Mouse (Mus musculus): ENCODE data around the gene Spats2. TPM values are rescaled to one million over a fixed set of nuclear protein-coding genes. Genes with fewer than 3 reads are reported as not detected.
"Not testable (repeated sequence)": the region's sequence is repeated elsewhere in the genome, so short reads cannot be mapped to it uniquely, and the experiment has no call there.

Spats2 gene
- total RNA-seq, 2 experiments from 2014 or later, result 15.3 to 17.7 TPM

- DNase-seq, result peak; percentile 73 to 83
These were observed 98.6 kb downstream of the Spats2 start, which contains the start of gene Kcnh3 for GRCm38 (mm10) chr15:99224208-99224911. TSS of gene Kcnh3 (plus strand) at chr15:99224861.

GRCm38 (mm10) chr15:99225081-99225810, 99.5 kb downstream of the Spats2 start:
- DNase-seq, result peak; percentile 32 to 35

DNA sequence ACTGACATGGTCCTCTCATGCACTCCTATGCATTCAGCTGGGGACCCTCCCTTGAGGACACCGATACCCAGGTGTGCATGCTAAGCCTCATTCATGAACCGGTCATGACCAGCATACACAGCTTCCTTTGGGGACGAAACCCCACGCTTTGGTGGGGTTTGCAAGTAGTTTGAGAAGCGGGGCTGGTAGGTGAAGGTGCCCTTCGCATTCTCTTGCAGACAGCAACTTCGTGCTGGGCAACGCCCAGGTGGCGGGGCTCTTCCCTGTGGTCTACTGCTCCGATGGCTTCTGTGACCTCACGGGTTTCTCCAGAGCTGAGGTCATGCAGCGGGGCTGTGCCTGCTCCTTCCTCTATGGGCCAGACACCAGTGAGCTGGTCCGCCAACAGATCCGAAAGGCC, 100.4 kb downstream of the Spats2 start:
- DNase-seq, result no peak

DNA sequence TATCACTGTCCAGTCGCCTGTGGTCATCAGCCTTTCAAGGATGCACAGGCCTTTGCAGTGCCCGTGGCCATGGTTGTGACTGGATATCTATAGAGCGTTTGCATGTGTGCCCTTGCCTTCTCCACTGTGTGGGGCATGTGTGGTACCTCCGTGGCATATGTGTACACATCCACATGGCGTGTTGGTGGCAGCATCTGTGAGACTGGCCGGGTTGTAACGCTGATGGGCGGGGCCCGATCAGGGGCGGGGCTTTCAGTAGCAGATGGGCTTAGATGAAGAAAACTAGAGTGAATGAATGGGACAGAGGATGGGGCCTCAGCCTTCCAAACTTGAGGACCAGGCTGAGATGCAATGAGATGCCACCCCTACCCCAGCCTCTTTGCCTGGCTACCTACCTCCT, 106.3 kb downstream of the Spats2 start:
- no peak for DNase-seq

DNA sequence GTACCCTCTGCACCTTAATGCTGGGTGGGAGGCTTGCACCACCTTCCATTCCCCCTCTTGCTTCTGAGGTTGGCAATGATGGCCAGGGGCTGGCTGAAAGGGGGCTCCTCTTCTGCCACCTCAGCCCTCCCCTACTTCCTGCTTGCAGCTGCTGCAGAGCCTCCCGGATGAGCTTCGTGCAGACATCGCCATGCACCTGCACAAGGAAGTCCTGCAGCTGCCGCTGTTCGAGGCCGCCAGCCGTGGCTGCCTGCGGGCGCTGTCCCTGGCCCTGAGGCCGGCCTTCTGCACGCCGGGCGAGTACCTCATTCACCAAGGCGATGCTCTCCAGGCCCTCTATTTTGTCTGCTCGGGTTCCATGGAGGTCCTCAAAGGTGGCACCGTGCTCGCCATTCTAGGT, 108.0 kb downstream of the Spats2 start:
- no peak for DNase-seq

GRCm38 (mm10) chr15:99234326-99235010, 108.8 kb downstream of the Spats2 start:
- no peak for DNase-seq

- no peak for DNase-seq
These were observed 112.3 kb downstream of the Spats2 start for GRCm38 (mm10) chr15:99238006-99238405.

- no peak for DNase-seq
These were observed 114.4 kb downstream of the Spats2 start for GRCm38 (mm10) chr15:99240129-99240528.

DNA sequence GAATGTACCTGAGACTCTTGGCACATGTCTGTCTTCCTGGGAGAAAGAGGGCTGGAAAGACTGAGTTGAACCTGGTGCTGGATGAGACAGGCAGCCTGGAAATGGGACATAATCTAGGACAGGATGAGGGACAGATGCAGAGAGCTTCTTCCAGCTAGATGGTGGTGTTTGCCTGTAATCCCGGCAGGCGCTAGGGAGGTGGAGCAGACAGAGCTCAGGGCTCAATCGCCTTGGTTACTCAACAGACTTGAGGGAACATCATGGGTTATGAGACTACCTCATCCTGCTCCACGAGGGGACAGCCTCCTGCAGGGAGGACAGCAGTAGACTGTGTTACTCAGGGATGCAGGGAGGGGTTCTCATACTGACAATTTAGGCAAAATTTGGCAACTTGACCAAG, 115.5 kb downstream of the Spats2 start:
- DNase-seq, result peak in 1 of 2 experiments; percentile 27

GRCm38 (mm10) chr15:99242045-99242444, 116.3 kb downstream of the Spats2 start:
- DNase-seq, result no peak

GRCm38 (mm10) chr15:99246736-99247135, 121.0 kb downstream of the Spats2 start:
- DNase-seq, result not testable (repeated sequence)

GRCm38 (mm10) chr15:99248972-99249371, 123.3 kb downstream of the Spats2 start:
- no peak for DNase-seq

DNA sequence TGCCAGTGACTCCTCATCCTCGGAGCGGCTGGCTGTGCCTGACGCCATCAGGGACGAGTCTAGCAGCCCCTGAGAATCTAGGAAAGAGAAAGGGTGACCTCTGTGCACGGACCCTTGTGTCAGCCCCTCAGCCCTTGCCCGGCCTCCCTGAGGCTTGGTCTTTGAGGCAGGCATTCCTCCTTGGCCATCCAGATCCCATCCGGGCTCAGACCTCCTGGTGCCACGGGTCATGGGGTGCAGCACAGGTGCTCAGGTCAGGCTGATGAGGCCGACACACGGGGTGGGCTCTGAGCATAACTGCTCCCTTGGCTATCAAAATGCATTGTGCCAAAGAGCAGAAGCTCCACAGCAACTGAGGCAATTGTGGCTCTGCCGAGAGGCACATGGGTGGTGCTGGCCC, 124.2 kb downstream of the Spats2 start:
- no peak for DNase-seq

- peak; percentile 27 to 34 for DNase-seq
These were observed 125.4 kb downstream of the Spats2 start for GRCm38 (mm10) chr15:99251111-99251510.

GRCm38 (mm10) chr15:99251626-99252380, 126.1 kb downstream of the Spats2 start, which contains the start of gene Mcrs1:
TSS of gene Mcrs1 (minus strand) at chr15:99251961.
- peak; percentile 96 to 97 for DNase-seq

DNA sequence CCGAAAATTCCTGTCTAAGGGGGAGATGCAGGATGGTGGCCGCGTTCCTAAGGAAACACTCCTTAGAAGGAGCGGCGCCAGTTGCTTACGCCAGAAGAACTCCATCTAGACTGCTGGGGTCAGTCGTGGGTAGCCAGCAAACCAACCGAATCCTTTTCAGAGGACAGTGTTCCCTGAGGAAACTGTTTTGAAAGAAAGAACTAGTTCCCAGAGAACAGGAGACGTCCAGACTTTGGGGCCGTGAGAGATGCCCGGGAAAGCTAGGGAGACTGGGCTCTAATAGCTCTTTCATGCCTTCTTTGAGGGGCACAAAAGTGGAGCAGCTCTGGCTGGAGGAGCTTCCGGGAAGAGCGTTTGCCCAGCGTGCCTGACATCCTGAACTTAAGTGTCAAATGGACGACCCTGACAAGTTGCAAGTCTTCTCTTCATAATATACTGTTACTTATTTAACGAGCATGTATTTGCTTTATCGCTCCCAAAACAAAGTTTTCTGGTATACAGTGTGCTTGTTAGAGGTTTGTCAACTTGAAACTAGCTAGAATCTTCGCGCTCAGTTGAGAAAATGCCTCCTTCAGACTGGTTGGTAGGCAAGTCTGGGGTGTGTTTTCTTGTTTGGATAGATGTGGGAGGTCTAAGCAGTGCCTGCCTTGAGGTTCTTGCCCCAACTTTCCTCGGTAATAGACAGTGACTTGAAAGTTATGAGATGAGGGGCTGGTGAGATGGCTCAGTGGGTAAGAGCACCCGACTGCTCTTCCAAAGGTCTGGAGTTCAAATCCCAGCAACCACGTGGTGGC, 126.9 kb downstream of the Spats2 start:
- no peak for DNase-seq

- DNase-seq, result not testable (repeated sequence)
These were observed 127.4 kb downstream of the Spats2 start for GRCm38 (mm10) chr15:99253175-99253479.

GRCm38 (mm10) chr15:99253772-99254171, 128.1 kb downstream of the Spats2 start:
- no peak for DNase-seq

DNA sequence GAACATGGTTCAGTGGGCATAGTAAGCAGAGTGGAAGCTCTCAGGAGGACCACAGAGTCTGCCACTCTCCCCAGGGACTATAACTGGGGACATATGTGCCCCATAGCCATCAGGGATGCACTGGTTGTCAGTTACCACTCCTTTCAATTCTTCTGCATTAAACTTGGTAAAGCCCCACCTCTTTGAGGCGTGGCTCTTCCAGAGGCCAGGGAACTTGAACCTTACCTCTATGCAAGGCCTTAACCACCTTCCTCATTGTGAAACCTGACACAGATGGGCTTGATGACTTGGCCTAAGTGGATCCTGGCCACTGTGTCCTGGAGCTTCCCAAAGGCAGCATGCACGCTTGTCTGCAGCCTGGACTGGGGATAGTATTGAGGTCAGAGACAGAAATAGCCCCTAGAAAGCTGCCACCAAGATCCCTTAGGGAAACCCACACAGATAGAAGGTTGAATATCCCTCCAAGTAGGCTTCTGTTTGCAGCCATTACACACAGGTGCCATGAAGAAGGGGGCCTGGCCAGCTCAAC, 128.8 kb downstream of the Spats2 start:
- DNase-seq, result no peak

- no peak for DNase-seq
These were observed 129.6 kb downstream of the Spats2 start for GRCm38 (mm10) chr15:99255241-99255749.

- DNase-seq, result no peak
These were observed 133.5 kb downstream of the Spats2 start for GRCm38 (mm10) chr15:99259167-99259729.

All from adrenal gland, postnatal 36 days (tissue).